Mouse (Mus musculus): ENCODE data around the gene Gm28305.

DNA sequence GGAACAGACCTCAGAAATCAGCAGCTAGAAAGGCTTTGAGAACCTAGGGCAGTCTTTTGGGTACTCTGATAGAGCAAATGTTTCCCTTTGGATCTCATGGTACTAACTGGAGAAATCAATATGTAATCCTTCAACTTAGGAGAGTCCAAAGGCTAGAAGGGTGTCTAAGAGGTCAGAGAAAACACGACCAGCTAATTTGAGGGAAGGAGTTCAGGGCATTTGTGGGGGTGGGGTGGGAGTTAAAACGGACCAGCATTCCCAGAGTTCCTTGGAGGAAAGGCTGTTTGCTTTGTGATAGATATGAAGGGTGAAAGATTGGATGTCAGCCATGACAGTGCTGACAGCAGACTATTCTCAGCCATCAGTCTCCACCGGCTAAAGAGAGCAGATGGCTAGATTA lies 39.9 kb upstream of the Gm28305 start:
- TF ChIP-seq POLR2A (IDR thresholded peaks at IDR 0.05; ENCODE audit: insufficient read length, low read depth), result no peak
- no peak for TF ChIP-seq E2F4 (IDR thresholded peaks at IDR 0.05; ENCODE audit: insufficient read depth)
- no peak for TF ChIP-seq TCF12 (IDR thresholded peaks at IDR 0.05; ENCODE audit: insufficient read depth, poor library complexity, severe bottlenecking)

Measured in myocyte (in vitro differentiated cells).